Mouse (Mus musculus) 3T3-L1 (cell line): ENCODE measurements around the gene Snx4.
"Not testable (repeated sequence)": the region's sequence is repeated elsewhere in the genome, so short reads cannot be mapped to it uniquely, and the experiment has no call there.

Experiments
- DNase-seq: peaks from one replicate; pipeline ENCODE4 v3.0.0-alpha.2; 2015; ENCODE audit warnings: low read depth, low spot score

Gene Snx4

DNA sequence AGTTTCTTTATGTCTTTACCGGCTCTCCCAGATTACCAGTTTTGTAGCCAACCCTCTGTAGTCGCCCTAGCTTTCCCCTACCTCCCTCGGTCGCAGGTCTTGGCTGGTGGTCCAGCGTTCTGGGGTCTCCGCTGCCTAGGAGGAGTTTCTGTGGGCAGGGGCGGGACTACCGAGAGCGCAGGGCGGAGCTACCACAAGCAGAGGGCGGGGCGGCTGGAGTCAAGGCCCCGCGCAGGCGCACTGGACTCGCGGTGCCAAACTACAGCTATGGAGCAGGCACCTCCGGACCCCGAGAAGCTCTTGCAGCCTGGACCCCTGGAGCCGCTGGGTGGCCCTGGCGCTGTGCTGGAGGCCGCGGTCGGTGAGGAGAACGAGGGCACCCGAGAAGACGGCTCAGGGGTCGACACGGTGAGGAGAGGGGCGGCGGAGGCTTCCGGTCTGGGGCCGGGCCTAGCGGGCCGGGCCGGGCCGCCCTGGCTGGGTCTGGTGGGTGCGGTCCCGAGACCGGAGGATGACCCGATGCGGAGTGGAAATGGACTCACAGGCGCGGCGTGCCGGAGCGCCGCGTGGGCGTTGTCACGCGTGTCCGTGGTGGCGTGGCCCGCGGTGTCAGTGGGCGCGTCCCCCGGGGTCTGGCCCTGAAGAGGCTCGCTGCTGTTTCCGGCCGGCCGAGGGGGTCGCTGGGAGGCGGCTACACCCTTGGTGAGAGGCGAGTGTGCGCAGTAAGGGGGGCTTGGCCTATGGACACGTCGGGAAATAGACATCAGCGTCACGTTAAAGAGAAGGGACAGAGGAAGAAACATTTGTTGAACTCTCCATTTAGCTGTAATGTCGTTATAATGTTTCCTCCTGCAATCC, at the start of gene Snx4:
Gene Snx4 (plus strand): TSS at position 249 of the 858 bp plus-strand sequence.
- peak; percentile 92 for DNase-seq

DNA sequence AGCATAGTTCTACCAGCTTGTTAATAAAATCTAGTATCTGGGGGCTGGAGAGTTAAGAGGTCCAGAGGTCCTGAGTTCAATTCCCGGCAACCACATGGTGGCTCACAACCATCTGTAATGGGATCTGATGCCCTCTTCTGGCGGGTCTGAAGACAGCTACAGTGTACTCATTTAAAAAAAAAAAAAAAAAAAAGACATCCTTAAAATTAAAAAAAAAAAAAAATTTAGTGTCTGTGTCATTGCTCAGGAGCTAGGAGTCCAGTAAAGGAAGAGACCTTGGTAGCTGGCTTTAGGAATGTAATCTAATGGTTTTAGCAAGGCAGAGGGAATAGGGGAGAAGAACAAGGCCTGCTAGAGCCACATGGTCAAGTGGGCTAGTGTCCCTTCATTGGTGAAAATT, 40.4 kb upstream of the Snx4 start:
- no peak for DNase-seq

- no peak for DNase-seq
Observed at GRCm38 (mm10) chr16:33216313-33217003, 34.8 kb upstream of the Snx4 start.

GRCm38 (mm10) chr16:33217553-33218085, 33.6 kb upstream of the Snx4 start:
- not testable (repeated sequence) for DNase-seq

GRCm38 (mm10) chr16:33222482-33222881, 28.8 kb upstream of the Snx4 start:
- DNase-seq = no peak

GRCm38 (mm10) chr16:33224381-33224780, 26.9 kb upstream of the Snx4 start:
- DNase-seq = no peak

DNA sequence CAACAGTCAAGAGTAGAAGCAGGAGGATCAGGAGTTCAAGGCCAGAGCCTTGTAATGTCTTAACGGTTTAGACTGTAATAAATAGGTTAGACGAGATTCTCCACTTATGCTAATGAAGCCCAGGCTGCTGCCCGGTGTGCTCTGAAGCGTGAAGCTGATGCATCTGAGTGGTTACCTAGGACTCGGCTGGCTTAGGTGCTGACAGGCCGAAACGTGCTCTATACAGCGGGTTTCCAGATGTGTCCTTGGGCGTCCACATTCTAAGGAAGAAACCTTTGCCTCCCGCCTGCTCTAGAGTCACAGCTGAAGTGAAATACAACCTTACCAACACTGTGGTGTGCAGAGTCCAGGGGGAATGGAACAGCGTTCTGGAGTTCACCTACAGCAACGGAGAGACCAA, 17.1 kb upstream of the Snx4 start:
- no peak for DNase-seq

DNA sequence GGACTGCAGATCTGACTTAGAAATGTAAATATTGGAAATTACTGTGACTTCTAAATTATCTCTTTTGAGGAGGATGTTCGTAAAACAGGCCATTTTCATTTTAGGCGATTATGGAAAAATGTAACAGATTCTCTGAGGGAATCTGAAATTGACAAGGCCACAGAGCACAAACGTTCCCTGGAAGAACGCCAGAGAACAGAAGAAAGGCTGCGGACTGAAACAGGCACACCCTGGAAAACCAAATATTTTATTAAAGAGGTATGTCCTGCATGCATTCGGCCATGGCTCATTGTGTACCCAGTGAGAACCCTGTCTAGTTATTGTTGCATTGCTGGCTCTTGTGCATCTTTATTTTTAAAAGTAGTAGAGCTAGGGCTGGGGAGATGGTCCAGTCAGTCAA, 15.1 kb upstream of the Snx4 start:
- no peak for DNase-seq

GRCm38 (mm10) chr16:33239305-33239704, 11.9 kb upstream of the Snx4 start:
- DNase-seq = no peak

DNA sequence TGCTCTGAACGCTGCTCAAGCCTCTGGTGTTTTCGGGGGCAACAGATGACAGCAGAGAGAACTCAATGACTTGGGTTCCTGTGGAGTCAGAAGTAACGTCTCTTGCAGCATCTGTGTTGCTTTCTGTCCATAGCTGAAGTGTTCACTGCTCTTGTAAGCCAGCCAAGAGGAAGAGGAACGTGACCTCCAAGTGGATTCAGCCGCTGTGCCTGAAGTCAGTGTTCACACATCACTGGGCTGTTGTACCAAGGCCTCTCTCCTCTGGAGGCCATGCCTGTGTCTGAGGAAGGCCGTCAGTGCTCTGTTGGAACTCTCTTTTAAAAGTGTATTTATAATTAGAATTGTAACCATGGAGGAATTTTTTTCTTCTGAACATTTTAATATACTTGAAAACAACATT, 9.2 kb upstream of the Snx4 start:
- DNase-seq = no peak

- DNase-seq = peak; percentile 45
Observed at GRCm38 (mm10) chr16:33244136-33244691, 7.0 kb upstream of the Snx4 start.

- no peak for DNase-seq
Observed at GRCm38 (mm10) chr16:33244933-33245470, 6.2 kb upstream of the Snx4 start.

GRCm38 (mm10) chr16:33246526-33246925, 4.7 kb upstream of the Snx4 start:
- no peak for DNase-seq

- no peak for DNase-seq
Observed at GRCm38 (mm10) chr16:33247006-33247405, 4.2 kb upstream of the Snx4 start.

DNA sequence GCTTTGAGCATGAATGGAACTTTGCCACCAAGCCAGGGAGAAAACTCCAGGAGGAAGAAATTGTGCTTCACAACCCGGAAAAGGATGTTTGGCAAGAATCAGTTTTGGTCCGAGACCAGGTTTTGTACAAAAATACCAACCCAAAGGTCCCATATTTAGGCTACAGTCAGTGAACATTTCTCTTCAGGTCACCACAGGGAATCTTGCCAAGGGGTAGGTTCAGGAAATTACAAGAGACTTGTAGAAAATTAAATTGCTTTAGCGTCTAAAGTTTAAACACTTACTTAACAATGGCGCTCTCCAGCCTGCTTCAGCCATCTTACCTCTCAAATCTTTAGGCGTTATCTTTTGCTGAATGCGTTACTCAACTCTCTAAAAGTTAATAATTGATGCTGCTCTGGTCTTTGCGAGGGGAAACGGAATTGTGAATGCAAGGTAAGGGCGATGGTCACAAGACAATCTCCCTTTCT, 556 bp upstream of the Snx4 start:
- DNase-seq = peak; percentile 60

DNA sequence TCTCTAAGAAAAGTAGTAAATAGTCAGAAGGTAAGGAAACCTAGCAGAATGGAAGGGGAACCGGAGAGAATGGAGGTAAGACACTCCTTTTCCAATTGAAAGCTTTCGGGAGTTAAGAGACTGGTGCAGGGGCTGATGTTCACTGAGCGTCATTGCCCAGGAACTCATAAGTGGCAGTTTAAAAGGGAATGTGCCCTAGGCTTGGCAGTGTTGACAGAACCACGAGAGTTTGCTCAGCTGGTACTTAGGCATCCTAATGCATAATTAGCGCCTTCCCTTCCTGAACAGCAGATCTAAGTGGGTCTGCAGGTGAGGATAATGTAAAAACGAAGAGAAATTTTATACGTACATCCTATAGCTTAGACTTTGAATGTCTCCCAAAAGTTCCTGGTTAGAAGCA, 4.4 kb downstream of the Snx4 start:
- DNase-seq = no peak

GRCm38 (mm10) chr16:33258530-33258929, 7.3 kb downstream of the Snx4 start:
- no peak for DNase-seq

DNA sequence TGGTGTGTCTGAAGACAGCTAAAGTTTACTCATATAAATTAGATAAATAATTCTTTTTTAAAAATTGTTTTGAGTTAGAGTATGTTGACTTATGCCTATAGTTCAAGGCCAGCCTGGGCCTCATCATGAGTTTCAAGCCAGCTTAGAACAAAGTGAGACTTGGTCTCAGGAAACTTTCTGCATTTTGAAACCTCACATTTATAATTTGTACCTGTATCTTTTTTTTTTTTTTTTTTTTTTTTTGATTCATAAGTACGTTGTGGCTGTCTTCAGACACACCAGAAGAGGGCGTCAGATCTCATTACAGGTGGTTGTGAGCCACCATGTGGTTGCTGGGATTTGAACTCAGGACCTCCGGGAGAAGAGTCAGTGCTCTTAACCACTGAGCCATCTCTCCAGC, 8.6 kb downstream of the Snx4 start:
- no peak for DNase-seq

GRCm38 (mm10) chr16:33260825-33261224, 9.6 kb downstream of the Snx4 start:
- DNase-seq = peak; percentile 27

DNA sequence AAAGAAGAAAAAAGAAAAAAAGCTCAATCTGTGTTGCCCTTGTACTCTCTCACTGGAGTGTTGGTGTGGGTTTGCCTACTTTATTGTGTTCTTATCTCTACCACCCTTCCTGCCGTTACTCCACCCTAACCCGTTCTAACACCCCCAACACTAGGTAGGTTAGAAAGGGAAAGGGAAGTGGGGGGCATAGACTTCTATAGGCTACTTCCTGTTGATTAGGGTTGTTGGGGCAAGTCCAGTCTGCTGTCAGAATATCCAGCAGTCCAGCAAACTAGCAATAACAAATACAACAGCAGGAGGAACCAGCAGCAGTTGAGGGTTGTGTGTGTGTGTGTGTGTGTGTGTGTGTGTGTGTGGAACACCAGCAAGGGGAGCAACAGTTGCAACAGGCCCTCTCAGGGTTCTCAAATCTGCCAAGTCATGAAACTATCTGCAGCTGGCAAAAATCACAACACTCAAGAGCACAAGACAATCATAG, 10.4 kb downstream of the Snx4 start:
- no peak for DNase-seq

DNA sequence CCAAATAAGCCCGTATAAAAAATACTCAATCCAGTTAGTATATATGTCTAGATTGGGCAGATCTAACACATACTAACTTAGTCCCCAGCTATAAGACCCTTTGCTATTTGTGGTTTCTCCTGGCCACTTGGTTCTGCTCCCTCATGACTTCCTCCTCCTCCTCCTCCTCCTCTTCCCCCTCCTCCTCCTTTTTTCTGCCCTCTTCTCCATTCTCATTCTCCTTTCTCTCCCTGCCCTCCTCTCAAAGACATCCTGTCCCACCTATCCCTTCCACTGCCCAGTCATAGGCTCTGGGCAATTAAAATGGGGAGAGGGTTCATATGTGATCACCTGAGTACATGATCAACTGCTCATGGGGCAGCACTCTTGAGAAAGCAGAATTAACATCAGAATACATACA, 10.9 kb downstream of the Snx4 start:
- no peak for DNase-seq
